Mouse (Mus musculus) CH12.LX (cell line): ENCODE measurements around the gene Aptx.

Experiments used
- HCFC1 ChIP-seq: IDR thresholded peaks from 2 replicates; pipeline ENCODE4 v1.6.1; 2012; ENCODE audit warnings: low read depth, mild to moderate bottlenecking, inconsistent platforms, low read length, improper control_type of control experiment
- MAFK ChIP-seq: IDR thresholded peaks from 2 replicates; pipeline ENCODE4 v1.6.1; 2011; ENCODE audit warnings: low read length, improper control_type of control experiment; ENCODE audit not compliant: insufficient replicate concordance
- NELFE ChIP-seq: IDR thresholded peaks from 2 replicates; pipeline ENCODE4 v1.6.1; 2011; ENCODE audit warnings: low read depth, low read length, improper control_type of control experiment
- POLR2A ChIP-seq: IDR thresholded peaks from 2 replicates; pipeline ENCODE4 v1.6.1; 2011; ENCODE audit warnings: low read depth, mild to moderate bottlenecking, improper control_type of control experiment, low read length
- UBTF ChIP-seq: IDR thresholded peaks from 2 replicates; pipeline ENCODE4 v1.6.1; 2012; ENCODE audit warnings: low read depth, mild to moderate bottlenecking, inconsistent platforms, low read length, improper control_type of control experiment, moderate library complexity
- USF2 ChIP-seq: conservative IDR thresholded peaks from 2 replicates; pipeline ENCODE4 v1.6.1; 2011; ENCODE audit warnings: low read depth, low read length, improper control_type of control experiment

DNA sequence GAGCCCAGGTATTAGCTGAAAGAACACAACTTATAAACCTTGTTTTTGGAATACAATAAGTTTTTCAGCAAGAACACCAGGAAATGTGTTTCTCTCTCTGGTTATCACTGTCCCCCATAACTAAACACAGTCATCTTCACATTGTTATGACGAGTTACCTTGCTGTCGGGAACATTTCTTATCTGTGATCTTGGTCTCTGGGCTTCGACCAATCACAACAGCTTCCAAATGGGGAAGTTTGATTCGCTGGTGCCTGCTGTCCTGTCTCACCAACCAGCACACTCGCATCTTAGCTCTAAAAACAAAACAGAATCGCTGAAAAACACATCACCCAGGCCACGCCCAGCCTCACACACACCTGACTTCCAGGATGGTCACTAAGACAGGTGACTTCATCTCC lies 5.9 kb downstream of the Aptx start:
- no peak for TF ChIP-seq HCFC1
- no peak for TF ChIP-seq POLR2A
- no peak for TF ChIP-seq MAFK
- TF ChIP-seq UBTF: no peak
- TF ChIP-seq NELFE: no peak
- TF ChIP-seq USF2: no peak
